Mouse (Mus musculus) ES-E14 (cell line): ENCODE measurements around the gene Prep.

Experiments used
- CHD2 ChIP-seq: IDR thresholded peaks from 2 replicates; pipeline ENCODE4 v1.6.1; 2014; ENCODE audit warnings: mild to moderate bottlenecking, low read depth, low read length, inconsistent platforms
- HCFC1 ChIP-seq: IDR thresholded peaks from 2 replicates; pipeline ENCODE4 v1.6.1; 2012; ENCODE audit warnings: low read length, inconsistent platforms, borderline replicate concordance; ENCODE audit not compliant: insufficient read depth
- MAFK ChIP-seq: IDR thresholded peaks from 2 replicates; pipeline ENCODE4 v1.6.1; 2014; ENCODE audit warnings: mild to moderate bottlenecking, low read depth, low read length, inconsistent platforms; ENCODE audit not compliant: insufficient read depth
- ZC3H11A ChIP-seq: IDR thresholded peaks from 2 replicates; pipeline ENCODE4 v1.6.1; 2012; ENCODE audit warnings: low read depth, mild to moderate bottlenecking, inconsistent platforms, low read length, borderline replicate concordance
- ZNF384 ChIP-seq: IDR thresholded peaks from 2 replicates; pipeline ENCODE4 v1.6.1; 2012; ENCODE audit warnings: low read depth, low read length, inconsistent platforms

DNA sequence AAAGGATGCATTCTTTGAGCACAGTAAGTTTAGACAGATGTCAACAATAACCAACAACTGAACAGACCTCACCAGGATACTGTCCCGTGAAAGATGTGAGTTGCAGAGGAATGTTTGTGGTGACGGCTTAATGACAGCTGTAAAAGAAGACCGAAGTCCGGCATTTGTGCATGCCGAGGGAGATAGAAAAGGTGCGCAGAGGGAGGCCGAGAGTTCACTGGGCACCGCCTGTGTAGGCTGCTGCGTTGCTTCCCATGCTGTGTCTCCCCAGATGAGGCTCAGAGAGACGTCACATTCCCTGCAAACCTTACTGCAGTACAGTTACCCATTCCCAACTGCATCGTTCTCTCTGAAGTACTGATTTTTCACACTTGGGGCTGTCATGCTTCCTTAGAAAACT, 45.9 kb downstream of the Prep start:
- no peak for TF ChIP-seq CHD2
- TF ChIP-seq MAFK = no peak
- TF ChIP-seq ZNF384 = no peak
- TF ChIP-seq HCFC1 = no peak
- no peak for TF ChIP-seq ZC3H11A
